Mouse (Mus musculus) telencephalon, adult 2 months (tissue): ENCODE measurements around the gene Epb42.
"Not testable (repeated sequence)": the region's sequence is repeated elsewhere in the genome, so short reads cannot be mapped to it uniquely, and the experiment has no call there.

ENCODE experiments used
- DNase-seq: peaks from one replicate; pipeline ENCODE4 v3.0.0-alpha.2; 2011; ENCODE audit warnings: low read depth, low spot score

Gene Epb42

GRCm38 (mm10) chr2:121007925-121008663 is 28.8 kb downstream of the Epb42 start, which contains the start of gene Ccndbp1:
TSS of gene Ccndbp1 (plus strand) at chr2:121008403.
- peak; percentile 78 for DNase-seq

DNA sequence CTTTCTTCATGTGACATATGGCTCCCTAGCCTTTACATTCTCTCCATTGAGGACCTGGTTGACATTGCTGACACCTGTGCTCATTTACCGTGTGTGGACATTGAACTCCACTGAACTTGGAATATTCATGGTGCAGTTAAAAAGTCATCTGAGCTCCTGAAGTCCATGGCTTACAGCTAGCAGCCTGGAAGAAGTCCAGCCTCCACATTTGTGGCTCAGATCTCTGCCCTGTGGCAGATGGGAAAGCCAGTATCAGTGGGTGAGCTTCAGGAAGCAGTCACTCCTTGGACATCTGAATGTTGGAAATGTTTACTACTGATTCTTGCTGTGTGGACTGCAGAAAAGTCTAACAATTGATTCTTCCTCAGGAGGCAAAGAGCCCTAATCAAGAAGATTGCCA is 29.9 kb downstream of the Epb42 start:
- DNase-seq = no peak

DNA sequence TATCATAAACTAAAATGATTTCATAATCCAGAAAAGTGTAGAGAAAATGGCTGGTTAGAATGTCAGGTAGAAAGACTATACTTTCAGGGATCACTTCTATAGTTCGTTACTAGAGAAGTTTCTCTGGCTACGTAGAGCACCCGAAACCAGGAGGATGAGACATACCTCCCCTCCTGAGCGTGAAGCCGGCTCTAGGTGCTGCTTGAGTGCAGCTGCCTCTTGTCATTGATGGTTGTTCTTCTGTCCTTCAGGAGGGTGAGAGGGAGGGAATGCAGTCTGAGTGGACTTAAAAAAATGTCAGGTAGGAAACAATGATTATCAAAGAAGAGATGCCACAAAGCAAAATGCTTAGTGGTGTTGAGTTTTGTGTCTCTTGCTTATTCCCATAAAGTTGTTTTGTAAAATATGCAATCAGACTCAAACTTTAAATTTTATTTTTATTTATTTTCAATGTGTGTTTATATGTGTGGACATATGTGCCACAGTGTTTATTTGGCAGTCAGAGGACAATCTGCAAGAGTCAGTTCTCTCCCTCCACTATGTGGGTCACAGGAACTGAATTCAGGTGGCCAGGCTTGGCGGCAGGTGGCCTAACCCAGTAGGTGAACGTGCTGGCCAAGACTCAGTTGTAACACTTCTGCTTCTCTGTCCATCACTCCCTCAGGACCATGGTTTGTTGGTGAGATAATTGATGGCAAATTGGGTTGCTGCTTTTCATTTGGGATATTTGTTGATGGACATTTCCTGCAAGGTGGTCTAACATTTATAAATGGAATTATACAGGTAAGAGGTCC is 32.7 kb downstream of the Epb42 start:
- no peak for DNase-seq

DNA sequence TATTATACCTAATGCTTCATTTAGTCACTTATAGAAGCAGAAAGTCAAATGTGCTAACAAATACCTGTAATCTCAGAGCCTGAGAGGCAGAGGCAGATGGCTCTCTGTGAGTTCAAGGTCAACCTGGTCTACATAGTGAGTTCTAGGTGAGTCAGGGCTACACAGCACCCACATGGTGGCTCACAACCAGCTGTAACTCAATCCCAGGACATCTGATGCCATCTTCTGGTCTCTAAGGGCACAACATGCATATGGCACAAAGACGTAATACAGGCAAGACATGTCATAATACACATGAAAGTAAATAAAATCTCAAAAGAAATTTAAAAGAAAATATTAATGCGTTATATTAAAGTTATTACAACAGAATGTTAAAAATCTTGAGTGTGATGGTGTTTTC is 33.3 kb downstream of the Epb42 start:
- no peak for DNase-seq

DNA sequence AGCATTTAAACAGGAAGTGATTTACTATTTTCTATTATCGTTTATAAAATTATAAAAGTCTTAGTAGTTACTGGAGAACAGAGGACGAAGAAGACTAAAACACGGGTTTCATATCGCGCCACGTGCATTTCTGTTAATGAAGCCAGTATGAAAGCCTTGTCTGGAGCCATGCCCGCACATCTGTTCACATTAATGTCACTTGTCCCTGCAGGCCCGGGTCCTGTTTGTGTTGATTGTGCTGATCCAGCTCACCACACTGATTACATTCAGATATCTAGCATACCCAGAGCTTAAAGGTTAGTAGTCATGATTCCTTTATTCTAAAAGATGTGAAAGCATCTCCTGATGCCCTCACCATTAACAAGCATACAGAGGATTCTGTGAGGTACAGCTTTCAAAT is 38.0 kb downstream of the Epb42 start:
- DNase-seq = no peak

GRCm38 (mm10) chr2:120996607-120997006 is 40.3 kb downstream of the Epb42 start:
- not testable (repeated sequence) for DNase-seq

- DNase-seq = no peak
These were observed 45.7 kb downstream of the Epb42 start for GRCm38 (mm10) chr2:120991196-120991595.

GRCm38 (mm10) chr2:120985241-120985640 is 51.6 kb downstream of the Epb42 start:
- DNase-seq = no peak

- DNase-seq = no peak
These were observed 53.3 kb downstream of the Epb42 start for GRCm38 (mm10) chr2:120983611-120984010.

GRCm38 (mm10) chr2:120980861-120981260 is 56.0 kb downstream of the Epb42 start:
- no peak for DNase-seq

DNA sequence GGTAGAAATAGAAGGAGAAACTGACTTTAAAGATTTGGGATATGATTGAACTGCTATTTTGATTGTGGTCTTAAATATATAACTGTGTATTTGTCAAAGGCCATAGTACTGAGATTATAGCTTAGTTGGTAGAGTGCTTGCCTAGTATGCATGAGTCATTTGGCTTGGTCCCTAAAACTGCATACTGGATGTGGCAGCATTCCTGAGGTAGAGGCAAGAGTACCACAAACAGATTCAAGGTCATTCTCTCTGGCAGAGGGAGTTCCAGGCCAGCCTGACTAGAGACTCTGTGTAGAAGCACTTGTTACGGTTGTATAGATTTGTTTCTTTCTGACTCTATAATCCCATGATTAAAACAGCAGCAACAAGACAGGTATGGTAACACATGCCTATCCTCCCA is 57.1 kb downstream of the Epb42 start:
- DNase-seq = no peak

DNA sequence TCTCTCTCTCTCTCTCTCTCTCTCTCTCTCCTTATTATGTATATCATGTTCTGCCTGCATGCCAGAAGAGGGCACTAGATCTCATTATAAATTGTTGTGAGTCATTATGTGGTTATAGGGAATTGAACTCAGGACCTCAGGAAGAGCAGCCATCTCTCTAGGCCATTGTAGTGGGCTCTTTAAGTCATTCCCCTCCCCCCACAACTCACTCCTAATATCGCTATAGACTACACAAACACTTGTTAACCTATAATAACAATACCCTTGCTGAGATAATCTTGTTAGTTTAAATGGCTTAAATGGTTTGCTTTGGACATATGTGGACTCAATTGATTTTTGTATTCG is 58.2 kb downstream of the Epb42 start:
- no peak for DNase-seq

DNA sequence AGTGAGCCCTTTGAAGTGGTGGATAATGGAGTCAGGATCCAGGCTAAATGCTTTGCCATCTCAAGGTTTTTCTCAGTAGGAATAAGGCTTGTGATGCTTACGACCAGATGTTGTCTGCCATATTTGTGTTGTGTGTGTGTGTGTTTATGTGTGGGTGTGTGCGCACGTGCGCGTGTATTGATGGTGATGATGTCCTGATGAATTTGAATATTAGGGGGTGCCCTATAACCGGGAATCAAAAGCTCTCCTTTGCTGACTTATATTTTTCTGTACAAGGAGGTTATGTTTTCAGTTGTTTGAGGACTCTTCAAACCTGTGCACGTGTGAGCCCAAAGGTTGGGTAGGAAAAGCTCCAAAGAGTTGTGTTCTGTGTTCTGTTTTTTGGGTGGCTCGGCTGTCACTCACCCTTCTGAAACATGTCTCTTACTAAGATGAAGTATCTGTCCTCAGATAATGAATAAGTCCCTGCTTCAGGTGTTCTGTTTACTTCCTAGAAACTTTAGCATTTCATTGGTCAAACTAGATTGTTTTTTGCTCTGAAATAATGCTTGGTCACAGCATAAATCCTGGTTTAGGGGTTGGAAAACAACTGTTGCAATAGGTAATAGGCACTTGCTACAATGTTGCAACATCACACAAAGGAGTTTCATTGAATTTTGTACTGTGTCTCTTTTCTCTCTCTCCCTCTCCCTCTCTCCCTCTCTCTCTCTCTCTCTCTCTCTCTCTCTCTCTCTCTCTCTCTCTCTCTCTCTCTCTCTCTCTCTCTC is 58.8 kb downstream of the Epb42 start:
- no peak for DNase-seq

GRCm38 (mm10) chr2:120976990-120977925 is 59.6 kb downstream of the Epb42 start, which contains the start of gene Tmem62:
TSS of gene Tmem62 (plus strand) at chr2:120977017.
- peak; percentile 16 for DNase-seq

- DNase-seq = no peak
These were observed 60.6 kb downstream of the Epb42 start for GRCm38 (mm10) chr2:120976308-120976707.

- no peak for DNase-seq
These were observed 63.9 kb downstream of the Epb42 start for GRCm38 (mm10) chr2:120972964-120973363.

DNA sequence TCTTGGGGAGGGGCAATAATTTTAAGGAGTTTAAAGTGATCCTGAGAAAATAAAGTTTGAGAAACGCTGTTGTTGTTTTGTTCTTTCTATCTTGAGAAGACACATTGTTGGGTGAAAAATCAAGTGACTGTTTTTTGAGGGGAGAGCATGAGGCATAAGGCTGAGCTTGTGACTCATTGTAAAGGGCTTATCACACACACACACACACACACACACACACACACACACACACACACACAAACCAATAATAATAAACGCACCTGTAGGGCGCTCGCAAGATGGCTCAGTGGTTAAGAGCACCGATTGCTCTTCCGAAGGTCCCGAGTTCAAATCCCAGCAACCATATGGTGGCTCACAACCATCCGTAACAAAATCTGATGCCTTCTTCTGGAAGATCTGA is 64.6 kb downstream of the Epb42 start:
- not testable (repeated sequence) for DNase-seq

DNA sequence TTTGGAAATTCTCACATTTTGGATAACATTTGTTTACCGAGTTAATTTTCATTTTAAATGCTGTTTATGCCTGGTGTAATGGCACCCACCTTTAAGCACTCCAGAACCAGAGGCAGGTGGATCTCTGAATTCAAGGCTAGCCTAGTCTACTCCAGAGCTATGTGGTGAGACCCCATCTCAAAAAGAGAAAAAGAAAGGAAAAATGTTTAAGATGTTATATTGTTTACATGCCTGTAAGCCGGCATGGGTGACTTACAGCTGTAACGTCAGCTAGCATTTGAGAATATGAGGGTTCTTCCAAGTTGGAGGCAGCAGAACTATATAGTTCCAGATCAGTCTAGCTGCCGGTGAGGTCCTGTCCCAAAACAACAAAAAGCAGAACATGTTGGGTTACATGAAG is 65.1 kb downstream of the Epb42 start:
- DNase-seq = no peak

DNA sequence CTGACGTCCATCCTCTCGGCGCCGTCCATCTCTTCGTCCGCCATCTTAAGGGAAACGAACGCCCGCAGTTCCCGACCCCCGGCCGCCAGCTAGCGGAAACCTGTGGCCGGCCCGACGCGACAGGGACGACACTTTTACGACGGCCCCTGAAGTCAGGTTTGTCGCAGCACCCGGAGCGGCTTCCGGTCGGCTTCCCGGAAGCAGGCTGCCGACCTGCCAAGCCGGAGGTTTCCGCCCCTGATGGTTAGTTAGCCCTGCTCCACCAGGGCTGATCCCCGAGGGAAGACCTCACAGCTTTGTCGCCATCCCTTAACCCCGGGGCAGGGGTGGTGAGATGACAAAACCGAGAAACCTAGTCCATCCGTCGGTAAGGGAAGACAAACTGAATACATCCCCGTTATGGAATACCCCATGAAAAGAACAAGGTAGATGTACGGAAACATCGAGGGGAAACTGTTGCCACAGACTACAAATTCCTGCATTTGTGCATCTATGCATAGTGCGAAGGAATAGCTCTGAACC is 66.3 kb downstream of the Epb42 start, which contains the start of gene Ubr1:
Gene Ubr1 (minus strand): TSS at position 157 of the 522 bp plus-strand sequence.
- DNase-seq = peak; percentile 87

- DNase-seq = no peak
These were observed 66.8 kb downstream of the Epb42 start for GRCm38 (mm10) chr2:120970045-120970539.
